Mouse (Mus musculus) myocyte (in vitro differentiated cells): Measurements from ENCODE around the gene Kat2b. TPM values are rescaled to one million over a fixed set of nuclear protein-coding genes. Genes with fewer than 3 reads are reported as not detected.

Experiments used
- H3K27me3 ChIP-seq: one replicate; pipeline ENCODE4 v1.6.1; 2011; ENCODE audit not compliant: control insufficient read depth, insufficient read depth, insufficient read length
- H3K36me3 ChIP-seq: one replicate; pipeline ENCODE4 v1.6.1; 2011; ENCODE audit not compliant: control insufficient read depth, insufficient read depth
- H3K4me2 ChIP-seq: one replicate; pipeline ENCODE4 v1.6.1; 2011; ENCODE audit warnings: low read depth, control low read depth
- H3K4me3 ChIP-seq: one replicate; pipeline ENCODE4 v1.5.1; 2011; ENCODE audit warnings: mild to moderate bottlenecking, control low read depth, moderate library complexity
- H3K79me2 ChIP-seq: one replicate; pipeline ENCODE4 v1.6.1; 2011; ENCODE audit not compliant: control insufficient read depth, insufficient read depth
- H3ac ChIP-seq: one replicate; pipeline ENCODE4 v1.6.1; 2011; ENCODE audit not compliant: control insufficient read depth, insufficient read length
- CEBPB ChIP-seq: IDR thresholded peaks from 2 replicates; pipeline ENCODE4 v1.6.1; 2011; ENCODE audit warnings: mild to moderate bottlenecking, moderate library complexity; ENCODE audit not compliant: poor library complexity, insufficient read depth, severe bottlenecking
- E2F4 ChIP-seq: IDR thresholded peaks from one replicate; pipeline ENCODE4 v1.6.1; 2011; ENCODE audit warnings: mild to moderate bottlenecking, control low read depth, moderate library complexity; ENCODE audit not compliant: insufficient read depth
- MAX ChIP-seq: IDR thresholded peaks from one replicate; pipeline ENCODE4 v1.6.1; 2011; ENCODE audit warnings: low read depth, mild to moderate bottlenecking, control low read depth
- MYOD1 ChIP-seq, 3 experiments: IDR thresholded peaks; one replicate each; pipeline ENCODE4 v1.6.1; 2011; ENCODE audit warnings: control low read depth in 2 of 3, low read depth in 2 of 3, mild to moderate bottlenecking in 2 of 3, moderate library complexity in 1 of 3; ENCODE audit not compliant: insufficient read length in 2 of 3, control insufficient read depth in 1 of 3
- MYOG ChIP-seq, 3 experiments: IDR thresholded peaks; one replicate each; pipeline ENCODE4 v1.6.1; 2011; ENCODE audit warnings: control low read depth in 2 of 3, low read depth in 2 of 3, mild to moderate bottlenecking in 2 of 3; ENCODE audit not compliant: insufficient read length in 2 of 3, control insufficient read depth in 1 of 3, insufficient read depth in 1 of 3
- POLR2A ChIP-seq: IDR thresholded peaks from one replicate; pipeline ENCODE4 v1.6.1; 2011; ENCODE audit warnings: low read depth, mild to moderate bottlenecking, control low read depth, moderate library complexity; ENCODE audit not compliant: insufficient read length
- POLR2AphosphoS2 ChIP-seq: IDR thresholded peaks from one replicate; pipeline ENCODE4 v1.6.1; 2011; ENCODE audit warnings: low read depth, control low read depth; ENCODE audit not compliant: insufficient read length
- REST ChIP-seq: IDR thresholded peaks from one replicate; pipeline ENCODE4 v1.6.1; 2011; ENCODE audit warnings: mild to moderate bottlenecking, control low read depth, moderate library complexity; ENCODE audit not compliant: insufficient read depth, insufficient read length
- SRF ChIP-seq: IDR thresholded peaks from one replicate; pipeline ENCODE4 v1.6.1; 2011; ENCODE audit warnings: low read depth; ENCODE audit not compliant: control insufficient read depth, insufficient read length
- TCF12 ChIP-seq: IDR thresholded peaks from one replicate; pipeline ENCODE4 v1.6.1; 2011; ENCODE audit warnings: mild to moderate bottlenecking, control low read depth; ENCODE audit not compliant: poor library complexity, insufficient read depth, severe bottlenecking
- TCF3 ChIP-seq: IDR thresholded peaks from one replicate; pipeline ENCODE4 v1.6.1; 2011; ENCODE audit warnings: low read depth, control low read depth; ENCODE audit not compliant: insufficient read length
- USF1 ChIP-seq: IDR thresholded peaks from one replicate; pipeline ENCODE4 v1.6.1; 2011; ENCODE audit warnings: low read depth, mild to moderate bottlenecking, control low read depth, moderate library complexity
- polyA plus RNA-seq: library from polyadenylated mRNA; unstranded; fragments of >200 nt; fragmentation: generic; extraction: Trizol; gene quantifications from one replicate; pipeline ENCODE4 v1.2.1, GENCODE M21; 2012; ENCODE audit warnings: missing spikeins

The Kat2b gene
- polyA plus RNA-seq, 1 experiment = 4.2 TPM

DNA sequence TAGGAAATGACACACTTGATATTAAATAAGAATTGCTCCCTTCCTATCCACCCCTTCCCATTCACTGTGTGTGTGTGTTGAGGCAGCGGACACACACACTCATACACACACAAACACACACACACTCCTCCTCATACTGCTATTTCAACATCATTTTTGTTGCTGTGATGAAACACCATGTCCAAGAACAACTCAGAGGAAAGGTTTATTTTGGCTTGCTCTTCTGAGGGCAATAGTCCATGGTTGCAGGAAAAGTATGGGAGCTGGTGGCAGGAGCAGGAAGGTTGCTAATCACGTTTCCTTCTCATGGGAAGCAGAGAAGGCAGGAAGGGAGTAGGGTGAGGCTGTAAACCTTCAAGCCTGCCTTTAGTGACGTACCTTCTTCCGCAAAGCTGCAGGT lies 76.7 kb downstream of the Kat2b start:
- H3K27me3 ChIP-seq = no peaks in the 10 kb centered on the region
- no peak overlapping the region for H3K4me3 ChIP-seq
- TF ChIP-seq USF1 (no peak), E2F4 (no peak), MAX (no peak), TCF12 (no peak), MYOD1 (IDR thresholded peaks at IDR 0.05; ENCODE audit: control insufficient read depth in 1 of 3, insufficient read length in 2 of 3, low read depth in 2 of 3) (no peak), SRF (no peak), REST (no peak), CEBPB (no peak), POLR2AphosphoS2 (no peak), POLR2A (no peak), TCF3 (no peak), MYOG (IDR thresholded peaks at IDR 0.05; ENCODE audit: control insufficient read depth in 1 of 3, insufficient read depth in 1 of 3, insufficient read length in 2 of 3, low read depth in 2 of 3) (no peak)
- H3K79me2 ChIP-seq = no peaks in the 10 kb centered on the region
- no peak overlapping the region for H3K4me2 ChIP-seq
- no peak overlapping the region for H3ac ChIP-seq
- H3K36me3 ChIP-seq = peaks cover 18% of the 10 kb centered on the region

DNA sequence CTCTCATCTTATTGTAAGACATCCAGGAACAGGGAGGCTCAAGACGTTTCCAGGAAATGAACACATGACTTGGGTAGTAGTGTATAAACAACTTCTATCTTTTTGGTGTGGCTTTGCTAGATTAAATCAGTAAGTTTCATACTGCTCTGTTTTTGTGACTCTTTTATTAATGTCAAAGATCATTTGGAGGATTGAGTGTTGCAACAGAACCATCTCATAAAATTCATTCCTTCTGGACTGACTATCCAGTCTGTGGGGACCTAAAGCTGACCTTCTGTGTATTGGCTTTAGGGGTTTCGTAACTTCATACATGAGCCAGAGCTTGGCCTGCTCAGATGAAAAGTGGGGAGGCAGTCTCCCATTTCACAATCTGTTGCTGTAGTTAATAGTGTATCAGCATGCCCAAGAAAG lies 83.6 kb downstream of the Kat2b start:
- Histone ChIP-seq H3K36me3 (peaks cover 6% of the 10 kb centered on the region), H3K4me2 (no peak overlapping the region), H3K27me3 (no peaks in the 10 kb centered on the region), H3K79me2 (no peaks in the 10 kb centered on the region), H3ac (no peak overlapping the region), H3K4me3 (no peak overlapping the region)
- TF ChIP-seq CEBPB (no peak), POLR2A (no peak), USF1 (no peak), TCF12 (no peak)

DNA sequence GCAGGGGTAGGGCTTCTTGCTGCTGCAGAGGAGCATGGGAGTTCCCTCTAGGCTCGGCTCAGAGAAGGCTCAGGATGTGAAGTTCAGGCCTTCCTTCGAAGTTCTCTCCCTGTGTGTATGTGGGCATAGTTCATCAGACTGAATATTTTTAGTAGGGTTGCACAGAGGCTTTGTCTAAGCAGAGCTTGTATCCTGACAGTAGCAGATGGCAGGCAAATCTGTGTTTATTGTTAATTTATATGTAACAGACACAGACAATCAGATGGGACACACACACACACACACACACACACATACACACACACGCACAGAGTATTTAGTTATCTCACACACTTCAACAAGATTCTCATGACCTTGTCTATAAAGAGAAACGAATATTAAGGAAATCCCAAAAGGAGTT lies 87.9 kb downstream of the Kat2b start:
- H3K4me2 ChIP-seq = no peak overlapping the region
- TF ChIP-seq MYOD1 (IDR thresholded peaks at IDR 0.05; ENCODE audit: control insufficient read depth in 1 of 3, insufficient read length in 2 of 3, low read depth in 2 of 3) (no peak), POLR2AphosphoS2 (no peak), E2F4 (no peak)
- peaks cover 6% of the 10 kb centered on the region for H3K36me3 ChIP-seq
- no peak overlapping the region for H3ac ChIP-seq
- no peak overlapping the region for H3K4me3 ChIP-seq
- no peaks in the 10 kb centered on the region for H3K79me2 ChIP-seq
- H3K27me3 ChIP-seq = no peaks in the 10 kb centered on the region

DNA sequence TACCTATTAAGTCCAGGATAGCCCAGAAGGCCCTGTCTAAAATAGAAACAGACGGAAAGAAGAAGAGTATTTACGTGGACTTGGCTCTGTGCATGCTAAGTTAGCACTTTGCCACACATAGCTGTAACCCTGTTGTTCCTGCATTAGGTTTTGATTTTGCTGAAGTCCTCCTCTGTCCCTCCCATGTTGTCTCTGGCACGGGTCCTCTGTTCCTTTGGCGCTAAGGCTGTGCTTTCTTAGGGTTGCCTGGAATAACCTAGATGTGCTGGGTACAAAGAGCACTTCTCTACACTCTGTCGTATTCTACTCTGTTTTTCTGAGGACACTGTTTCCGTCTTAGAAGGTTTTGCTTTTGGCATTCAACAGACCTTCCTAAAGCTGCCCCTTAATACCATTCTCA lies 88.4 kb downstream of the Kat2b start:
- H3K4me3 ChIP-seq = no peak overlapping the region
- H3K27me3 ChIP-seq = no peaks in the 10 kb centered on the region
- TF ChIP-seq MYOD1 (IDR thresholded peaks at IDR 0.05; ENCODE audit: control insufficient read depth in 1 of 3, insufficient read length in 2 of 3, low read depth in 2 of 3) = no peak
- TF ChIP-seq CEBPB = no peak
- TF ChIP-seq REST = no peak
- no peak for TF ChIP-seq USF1
- TF ChIP-seq MYOG (IDR thresholded peaks at IDR 0.05; ENCODE audit: control insufficient read depth in 1 of 3, insufficient read depth in 1 of 3, insufficient read length in 2 of 3, low read depth in 2 of 3) = no peak
- TF ChIP-seq POLR2AphosphoS2 = no peak
- no peak for TF ChIP-seq MAX
- TF ChIP-seq SRF = no peak
- no peak for TF ChIP-seq POLR2A
- no peak for TF ChIP-seq TCF12
- no peak overlapping the region for H3K4me2 ChIP-seq
- no peaks in the 10 kb centered on the region for H3K79me2 ChIP-seq
- peaks cover 6% of the 10 kb centered on the region for H3K36me3 ChIP-seq
- no peak overlapping the region for H3ac ChIP-seq

DNA sequence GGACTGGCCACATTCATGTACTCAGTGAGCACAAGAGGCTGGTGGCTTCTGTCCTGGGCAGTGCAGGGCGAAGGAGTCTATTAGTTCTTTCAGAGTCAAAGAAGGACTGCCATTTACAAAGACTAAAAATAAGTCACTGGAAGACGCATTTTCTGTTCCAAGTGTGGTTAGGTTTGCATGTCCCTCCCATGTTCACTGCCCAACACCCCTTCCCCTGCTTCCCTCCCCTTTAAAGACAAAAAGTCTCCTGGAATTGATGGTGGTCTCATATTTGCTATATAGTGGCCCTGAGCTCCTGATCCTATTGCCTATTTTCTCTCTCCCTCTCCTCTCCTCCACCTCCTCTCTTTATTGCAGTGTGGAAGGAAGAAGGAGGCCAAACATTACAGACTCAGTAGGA lies 89.3 kb downstream of the Kat2b start:
- TF ChIP-seq TCF3 (no peak), USF1 (no peak), E2F4 (no peak), MYOG (IDR thresholded peaks at IDR 0.05; ENCODE audit: control insufficient read depth in 1 of 3, insufficient read depth in 1 of 3, insufficient read length in 2 of 3, low read depth in 2 of 3) (no peak), POLR2AphosphoS2 (no peak), POLR2A (no peak), MAX (no peak), MYOD1 (IDR thresholded peaks at IDR 0.05; ENCODE audit: control insufficient read depth in 1 of 3, insufficient read length in 2 of 3, low read depth in 2 of 3) (no peak), SRF (no peak), CEBPB (no peak), REST (no peak), TCF12 (no peak)
- peaks cover 6% of the 10 kb centered on the region for H3K36me3 ChIP-seq
- H3K27me3 ChIP-seq = no peaks in the 10 kb centered on the region
- no peaks in the 10 kb centered on the region for H3K79me2 ChIP-seq
- no peak overlapping the region for H3K4me3 ChIP-seq
- H3K4me2 ChIP-seq = no peak overlapping the region
- no peak overlapping the region for H3ac ChIP-seq
